Mouse (Mus musculus) fibroblast of lung, adult 2 months (primary cell): ENCODE data around the gene Faf2.

Source experiments
- DNase-seq: peaks from one replicate; pipeline ENCODE4 v3.0.0-alpha.2; 2011; ENCODE audit warnings: low read depth

The Faf2 gene

DNA sequence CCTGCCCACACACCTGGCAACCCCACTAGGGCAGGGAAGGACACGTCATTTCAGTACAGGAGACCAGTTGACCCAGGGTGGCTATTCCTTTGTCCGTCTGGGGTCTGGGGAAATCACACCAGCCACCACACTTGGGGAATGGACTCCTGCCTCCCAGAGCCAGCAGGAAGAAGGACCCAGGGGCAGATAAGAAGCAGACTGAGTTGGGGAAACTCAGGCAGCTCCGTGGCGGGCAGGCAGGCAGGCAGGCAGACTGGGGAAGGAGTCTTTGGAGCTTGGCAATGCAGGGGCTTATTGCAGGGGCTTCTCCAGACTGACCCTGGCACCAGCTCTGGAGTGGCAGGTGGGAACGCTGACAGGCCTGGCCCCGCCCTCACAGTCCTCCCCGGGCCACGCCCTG, 59.7 kb downstream of the Faf2 start:
- no peak for DNase-seq

DNA sequence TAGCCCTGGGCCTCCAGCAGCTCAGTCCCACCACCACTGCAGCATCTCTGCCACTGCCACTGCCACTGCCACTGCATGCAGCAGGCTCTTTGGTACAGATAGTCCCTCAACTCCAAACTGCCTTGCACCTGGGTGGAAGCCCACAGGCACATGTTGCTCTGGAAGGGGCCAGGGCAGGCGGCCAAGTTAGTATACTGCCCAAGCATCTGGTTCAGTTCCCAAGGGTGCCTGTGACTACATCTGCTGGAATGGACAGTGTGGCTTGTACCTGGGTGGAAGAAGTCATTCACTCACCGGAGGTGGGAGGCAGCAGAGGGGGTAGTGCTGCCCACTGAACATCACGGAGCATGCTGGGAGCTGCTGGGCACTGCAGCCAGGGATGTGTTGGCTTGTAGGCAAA, 61.7 kb downstream of the Faf2 start:
- DNase-seq: no peak

DNA sequence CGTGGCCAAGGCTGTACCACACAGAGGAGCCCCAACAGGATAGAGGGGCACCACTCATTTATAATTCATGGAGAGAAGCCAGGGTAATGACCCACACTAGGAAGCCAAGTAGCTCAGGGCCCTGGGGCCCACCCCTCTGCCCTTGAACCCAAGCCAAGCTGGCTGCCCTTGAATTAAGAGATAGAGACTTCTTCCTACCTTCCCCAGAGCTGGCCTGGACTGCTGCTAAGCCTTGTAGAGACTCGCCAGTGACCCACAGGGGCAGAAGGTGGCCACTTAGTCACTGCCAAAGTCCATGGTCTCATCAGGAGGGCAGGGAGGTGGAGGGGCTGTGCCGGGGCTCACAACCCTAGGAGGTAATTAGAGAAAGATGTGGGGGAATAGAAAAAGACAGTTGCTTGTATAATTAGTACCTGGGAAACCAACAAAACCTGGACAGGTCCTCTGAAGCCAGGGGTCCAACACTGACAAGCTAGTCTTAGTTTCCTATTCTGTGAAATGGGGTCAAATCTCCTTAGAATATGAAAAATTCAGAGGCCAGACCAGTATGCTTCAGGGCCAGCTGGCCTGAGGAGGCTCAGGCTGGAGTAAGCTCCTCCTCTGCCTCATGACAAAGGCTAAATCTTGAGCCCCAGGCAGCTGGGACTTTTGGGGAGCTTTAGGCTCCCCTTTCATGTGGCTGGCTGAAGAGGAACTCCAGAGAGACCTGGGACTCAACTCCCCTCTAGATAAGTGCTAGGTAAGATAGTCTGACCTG, 62.7 kb downstream of the Faf2 start:
- no peak for DNase-seq

DNA sequence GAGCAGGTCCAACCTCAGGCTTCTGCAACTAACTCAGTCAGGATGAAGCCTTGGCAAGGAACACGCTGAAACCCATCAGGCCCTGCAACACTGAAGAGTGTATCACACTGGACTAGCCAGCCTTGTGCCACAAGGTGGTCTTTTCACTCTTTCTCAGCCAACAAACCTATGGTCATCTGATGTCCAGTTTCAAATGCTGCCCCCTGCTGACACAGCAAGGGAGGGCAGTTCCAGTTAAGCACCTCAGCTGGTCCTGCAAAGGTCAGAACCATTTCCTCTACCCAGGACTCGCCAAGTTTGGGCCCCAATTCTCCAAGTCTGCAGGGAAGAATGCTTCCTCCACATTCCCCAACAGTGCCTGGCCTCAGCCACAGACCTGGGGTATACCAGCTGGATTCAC, 63.6 kb downstream of the Faf2 start:
- no peak for DNase-seq

DNA sequence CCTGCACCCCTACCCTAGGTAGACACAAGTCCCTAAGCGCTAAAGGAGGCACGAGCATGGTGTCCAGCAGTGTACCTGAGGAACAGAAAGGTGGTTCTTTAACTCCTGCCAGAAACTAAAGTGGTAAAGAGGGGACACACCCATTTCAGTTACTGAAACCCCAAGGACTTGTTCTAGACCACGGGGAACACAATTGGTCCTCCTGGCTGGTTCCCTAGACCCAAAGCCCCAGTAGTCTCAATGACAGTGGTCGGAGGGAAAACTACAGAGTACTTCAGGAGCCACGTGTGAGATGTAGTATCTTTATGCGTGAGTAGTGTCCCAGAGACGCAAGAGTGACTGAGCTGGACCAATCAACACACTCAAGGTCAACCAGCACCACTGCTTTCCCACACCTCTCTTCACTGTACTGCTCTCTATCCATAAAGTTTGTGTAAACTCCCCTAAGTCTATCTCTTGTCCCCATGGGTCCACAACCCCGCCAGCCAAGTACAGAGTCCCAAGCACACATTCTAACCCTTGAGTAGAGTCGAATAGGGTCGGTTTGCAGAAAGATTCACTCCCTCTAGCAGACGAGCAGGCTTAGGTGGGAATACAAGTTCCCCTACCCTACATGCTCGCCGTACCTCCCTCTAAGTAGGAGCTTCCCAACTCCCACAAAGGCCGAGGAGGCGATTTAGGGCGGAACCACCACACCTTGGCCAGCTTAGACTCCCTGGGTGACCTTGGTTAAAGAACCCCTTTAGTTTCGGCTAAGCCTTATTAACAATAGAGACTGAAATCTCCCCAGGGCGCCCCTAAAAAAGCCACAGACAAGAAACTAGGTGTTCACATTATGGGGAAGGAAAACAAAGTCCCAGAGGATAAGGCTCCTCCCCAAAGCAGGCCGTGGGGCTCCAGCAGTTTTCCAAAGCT, 64.8 kb downstream of the Faf2 start:
- DNase-seq: no peak

DNA sequence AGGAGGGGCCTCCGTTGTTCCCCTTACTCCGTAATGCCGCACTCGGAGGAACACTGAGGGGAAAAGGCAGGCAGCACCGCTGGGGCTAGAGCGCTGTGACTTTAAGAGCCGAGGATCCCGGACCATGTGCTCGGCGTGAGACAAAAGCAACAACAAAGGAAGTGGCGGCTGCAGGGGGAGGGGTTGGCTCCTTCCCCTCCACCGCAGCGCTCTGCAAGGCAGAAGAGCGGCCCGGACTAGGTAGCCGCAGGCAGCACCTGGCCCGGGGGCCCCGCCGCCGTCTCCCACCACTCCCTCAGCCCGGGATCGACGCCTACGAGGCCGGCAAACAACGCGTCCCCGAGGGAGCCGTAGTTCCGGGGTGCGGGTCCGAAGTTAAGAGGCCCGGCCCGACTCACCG, 65.5 kb downstream of the Faf2 start:
- DNase-seq: no peak

DNA sequence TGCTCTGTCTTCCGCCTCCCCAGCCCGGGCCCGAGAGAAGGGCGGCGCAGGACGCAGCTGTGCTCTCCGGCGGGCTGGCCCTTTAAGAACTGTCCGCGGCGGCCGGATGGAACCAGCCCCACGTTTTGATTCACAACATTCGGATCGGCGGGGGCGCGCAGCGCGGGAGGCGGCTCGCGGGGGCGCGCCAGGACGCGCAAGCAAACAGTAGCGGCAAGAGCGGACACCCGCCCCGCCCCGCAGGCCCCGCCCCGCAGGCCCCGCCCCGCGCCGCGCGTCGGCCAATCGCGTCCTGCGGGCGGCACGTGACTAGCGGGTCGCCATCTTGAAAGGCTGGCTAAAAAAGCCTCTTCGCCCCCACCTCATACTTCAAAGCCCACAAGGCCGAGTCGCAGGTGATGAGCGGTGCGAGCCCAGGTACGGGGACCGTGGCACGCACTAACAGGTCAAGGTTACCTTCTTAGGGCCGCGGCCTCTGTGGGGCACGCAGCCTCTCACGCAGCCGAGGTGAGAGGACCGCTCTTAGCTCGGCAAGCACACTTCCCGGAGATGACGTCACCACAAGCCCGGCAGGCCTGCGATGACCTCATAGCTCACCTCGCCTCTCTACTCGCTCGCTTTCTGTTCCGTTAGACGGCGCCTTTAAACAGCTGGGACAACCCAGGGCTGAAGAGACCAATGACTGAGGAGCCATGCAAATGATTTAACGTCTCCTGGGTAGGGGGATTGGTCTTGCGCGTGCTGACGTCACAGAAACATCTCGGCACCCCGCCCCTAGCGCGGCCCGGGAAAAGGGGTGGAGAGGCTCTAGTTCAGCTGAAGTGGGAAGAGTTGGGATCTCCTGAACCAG, 66.2 kb downstream of the Faf2 start:
- DNase-seq: peak; percentile 93

DNA sequence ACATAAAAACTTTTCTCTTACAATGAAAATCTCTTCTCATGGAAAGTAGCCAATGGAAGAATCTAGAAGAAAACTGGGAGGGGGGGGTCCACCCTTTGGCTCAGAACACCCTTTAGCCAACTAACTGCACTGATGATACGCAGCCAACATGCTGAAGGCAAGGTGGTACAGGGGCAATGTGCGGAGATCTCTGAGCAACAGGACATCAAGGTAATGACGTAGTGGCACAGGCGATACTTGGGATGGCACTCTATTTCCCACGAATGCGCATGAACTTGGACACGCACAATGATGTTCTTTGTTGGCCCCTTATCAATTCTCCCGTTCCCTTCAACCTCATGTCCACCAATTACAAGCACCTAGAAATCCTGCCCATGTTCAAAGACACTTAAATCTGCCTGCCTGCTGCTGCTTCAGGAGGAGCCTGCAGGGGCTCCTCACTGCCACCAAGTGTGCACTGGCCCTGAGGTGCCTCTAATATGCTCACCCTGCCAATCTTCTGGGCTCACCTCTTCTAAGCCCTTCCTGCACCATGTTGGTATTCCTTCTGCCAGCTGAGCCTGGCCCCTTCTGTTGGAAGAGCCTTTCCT, 68.7 kb downstream of the Faf2 start:
- no peak for DNase-seq

DNA sequence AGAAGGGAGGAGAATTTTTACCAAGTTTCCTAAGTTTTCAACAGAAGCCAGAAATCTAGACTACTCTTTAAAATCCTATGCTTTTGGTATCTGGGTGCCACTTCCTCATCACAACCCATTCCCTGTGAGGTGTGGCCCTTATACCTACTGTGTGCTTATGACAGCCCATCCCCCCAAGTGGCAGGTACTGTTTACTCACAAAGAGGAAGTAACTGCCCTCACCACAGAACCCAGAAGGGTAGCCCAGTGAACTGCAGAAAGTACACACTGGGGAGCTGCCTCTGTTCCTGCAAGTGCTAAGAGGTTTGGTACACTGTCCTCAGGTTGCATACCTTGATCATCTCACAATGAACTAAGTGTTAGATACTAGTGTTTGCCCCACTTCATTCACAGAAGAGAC, 70.2 kb downstream of the Faf2 start:
- DNase-seq: no peak

DNA sequence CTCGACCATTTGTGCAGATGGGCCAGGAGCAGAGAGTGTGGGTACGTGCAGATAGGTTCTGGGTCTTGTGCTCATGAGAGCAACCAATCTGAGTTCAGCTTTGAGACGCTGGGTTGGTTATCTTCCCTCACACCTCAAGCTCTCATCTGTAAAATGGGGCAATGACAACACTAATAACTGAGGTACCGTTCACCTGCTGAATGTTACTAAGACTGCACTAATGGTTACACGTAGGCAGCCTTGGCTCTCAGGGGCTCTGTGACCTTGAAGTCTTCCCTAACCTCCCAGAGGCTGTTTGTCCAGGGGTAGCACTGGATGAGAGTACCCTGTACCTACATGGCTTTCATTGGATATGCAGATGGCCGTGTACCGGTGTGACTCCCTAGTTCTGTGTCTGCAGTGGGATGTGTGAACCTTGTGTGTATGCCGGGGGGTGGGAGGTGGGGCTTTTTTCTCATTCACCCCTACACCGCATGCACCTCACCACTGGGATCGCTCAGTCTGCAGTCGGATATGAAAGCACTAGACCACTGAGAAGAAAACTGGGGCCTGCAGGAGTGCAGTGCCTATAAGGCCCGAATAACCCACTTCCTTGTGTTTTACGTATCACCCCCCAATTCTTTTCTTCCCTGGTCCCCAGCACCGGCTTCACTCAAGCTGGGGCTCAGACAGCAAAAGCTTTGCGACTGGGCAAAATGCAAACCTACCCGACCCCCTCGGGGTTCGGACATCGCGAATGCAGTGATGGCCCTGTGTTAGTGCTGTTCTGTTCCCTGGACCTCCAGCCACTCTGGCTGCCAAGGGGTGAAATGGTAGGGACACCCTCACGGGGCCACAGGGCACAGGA, 71.3 kb downstream of the Faf2 start:
- no peak for DNase-seq

DNA sequence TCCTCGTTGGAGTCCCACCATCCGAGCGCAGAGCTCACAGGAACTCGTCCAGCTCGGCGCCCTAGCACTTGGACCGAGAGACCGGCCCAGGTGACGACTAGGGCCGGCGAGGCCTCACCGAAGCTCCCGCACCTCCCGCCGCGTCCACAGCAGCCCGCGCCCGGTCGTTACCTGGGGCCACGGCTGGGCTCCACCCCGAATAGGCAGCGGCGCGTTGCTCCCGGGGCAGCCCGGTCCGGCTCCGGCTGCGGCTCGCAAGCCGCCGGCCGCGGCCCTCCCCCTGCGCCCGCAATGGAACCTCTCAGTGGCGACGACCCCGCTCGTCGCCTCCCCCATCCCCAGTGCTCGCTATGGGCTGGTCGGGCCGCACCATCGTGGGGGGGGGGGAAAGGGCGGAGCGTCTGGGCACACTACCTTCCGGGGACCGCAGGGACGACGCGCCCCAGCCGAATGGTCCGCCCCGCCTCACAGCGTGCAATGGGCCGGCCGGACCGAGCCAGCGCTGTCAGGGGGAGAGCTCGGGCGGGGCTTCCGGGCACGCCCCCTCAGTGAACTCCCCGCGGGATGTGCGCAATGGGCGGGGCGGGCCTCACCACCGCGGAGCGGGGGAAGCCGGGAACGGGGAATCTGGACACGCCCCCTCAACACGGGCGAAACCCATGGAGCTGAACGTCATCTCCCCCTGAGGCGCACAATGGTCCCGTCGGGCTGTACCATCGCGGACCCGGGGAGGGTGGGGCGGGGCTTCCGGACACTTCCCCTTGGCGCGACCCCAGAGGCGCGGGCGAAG, 72.2 kb downstream of the Faf2 start, which contains the start of gene Rnf44:
TSS of gene Rnf44 (minus strand) at position 350 of the 790 bp plus-strand sequence.
- peak; percentile 95 for DNase-seq

DNA sequence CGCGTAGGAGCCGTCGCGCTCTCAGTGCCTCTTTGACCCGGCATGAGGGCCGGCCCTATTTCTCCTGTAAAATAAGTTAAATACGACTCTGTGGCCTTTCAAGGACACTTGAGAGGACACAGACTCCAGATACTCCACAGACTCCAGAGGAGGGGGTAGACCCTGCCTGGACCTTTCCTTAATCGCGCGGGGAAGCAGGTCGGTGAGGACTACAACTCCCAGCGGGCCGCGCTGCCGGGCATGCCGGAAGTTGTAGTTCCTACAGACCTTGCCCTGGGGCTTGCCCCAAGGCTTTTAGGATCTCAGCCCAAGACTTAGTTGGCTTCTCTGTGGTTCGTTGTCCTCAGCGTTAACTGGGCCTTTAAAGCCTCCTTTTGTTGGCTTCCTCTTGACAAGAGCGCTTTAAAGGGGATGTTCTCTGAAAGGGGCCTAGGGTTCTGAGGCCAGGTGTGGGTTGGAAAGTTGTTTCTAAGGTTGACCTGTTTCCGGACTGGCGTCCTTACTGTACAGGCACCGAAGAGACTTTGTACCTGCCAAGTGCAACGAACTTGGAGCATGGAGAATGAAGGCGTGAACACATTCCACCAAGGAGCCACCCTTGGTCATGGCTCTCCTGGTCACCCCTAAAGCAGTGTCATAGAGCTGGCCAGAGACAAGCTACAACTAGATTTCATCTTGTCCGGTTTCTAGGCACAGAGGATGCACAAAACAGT, 72.9 kb downstream of the Faf2 start:
- no peak for DNase-seq

DNA sequence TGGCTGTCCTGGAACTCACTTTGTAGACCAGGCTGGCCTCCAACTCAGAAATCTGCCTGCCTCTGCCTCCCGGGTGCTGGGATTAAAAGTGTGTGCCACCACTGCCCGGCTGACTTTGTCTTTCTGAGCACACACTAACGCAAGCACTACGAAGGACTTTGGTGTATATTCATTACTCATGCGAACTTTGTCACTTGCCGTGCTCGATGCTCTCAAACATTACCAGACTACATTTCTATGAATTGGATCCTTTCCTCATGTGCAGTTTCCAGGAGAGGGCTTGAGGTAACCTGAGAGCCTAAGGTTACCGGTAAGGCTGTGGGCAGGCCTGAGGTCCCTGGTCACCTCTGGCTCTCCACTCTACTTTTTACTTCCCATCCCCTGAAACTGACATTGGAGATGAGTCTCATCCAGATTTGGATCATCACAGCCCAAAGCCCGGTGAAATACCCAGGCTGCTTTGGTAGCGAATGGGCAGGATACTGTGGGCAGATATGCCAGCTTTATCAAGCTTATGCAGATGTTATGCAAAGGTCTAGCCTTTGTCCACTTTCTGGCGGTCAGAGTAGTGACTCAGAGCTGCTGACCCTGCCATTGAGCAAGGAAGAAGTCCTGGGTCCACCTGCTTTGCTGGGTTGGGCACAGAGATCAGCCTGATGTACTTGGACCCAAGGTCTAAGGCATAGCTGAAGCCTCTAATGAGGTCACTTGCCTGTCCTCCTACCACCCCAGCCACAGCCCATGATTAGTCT, 74.1 kb downstream of the Faf2 start:
- DNase-seq: no peak

DNA sequence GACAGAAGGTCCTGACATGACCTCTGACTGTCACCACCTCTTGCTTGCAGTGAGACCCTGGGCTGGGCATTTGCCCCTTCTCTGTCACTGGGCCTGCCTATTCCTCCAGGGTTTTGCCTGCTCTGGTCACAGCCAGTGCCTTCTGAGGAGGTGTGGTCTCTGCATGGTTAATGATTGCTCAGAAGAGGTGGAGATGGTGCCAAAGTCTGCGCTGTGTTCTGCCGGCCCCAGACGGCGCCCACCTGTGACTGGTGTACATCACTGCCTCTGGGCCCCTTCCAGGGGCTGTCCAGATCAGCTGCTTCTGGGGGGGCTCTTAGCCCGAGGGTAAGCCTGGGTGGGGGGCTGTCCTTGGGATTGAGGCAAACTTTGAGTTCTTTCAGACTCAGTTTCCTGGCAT, 79.7 kb downstream of the Faf2 start, which contains the start of gene Cdhr2:
TSS of gene Cdhr2 (plus strand) at position 219 of the 400 bp plus-strand sequence.
- DNase-seq: no peak

DNA sequence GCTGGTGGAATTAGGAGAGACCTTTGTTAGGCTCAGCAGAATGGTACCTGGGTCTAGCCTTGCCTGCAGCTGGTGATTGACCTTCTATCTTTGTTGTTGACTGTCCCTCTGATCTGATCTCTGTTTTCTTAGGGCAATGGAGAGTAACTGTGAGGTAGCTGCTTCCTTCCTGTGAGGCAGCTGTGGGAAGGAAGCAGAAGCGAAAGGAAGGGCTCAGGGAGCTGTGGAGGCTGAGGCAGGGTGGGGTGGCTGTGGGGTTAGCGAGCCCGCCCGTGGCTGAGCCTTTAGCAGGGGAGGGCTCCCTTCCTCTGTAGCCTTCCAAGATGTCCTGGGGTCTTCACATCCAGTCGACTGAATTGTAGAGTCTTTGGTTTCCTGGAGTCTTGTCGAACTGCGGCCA, 80.9 kb downstream of the Faf2 start:
- DNase-seq: no peak

DNA sequence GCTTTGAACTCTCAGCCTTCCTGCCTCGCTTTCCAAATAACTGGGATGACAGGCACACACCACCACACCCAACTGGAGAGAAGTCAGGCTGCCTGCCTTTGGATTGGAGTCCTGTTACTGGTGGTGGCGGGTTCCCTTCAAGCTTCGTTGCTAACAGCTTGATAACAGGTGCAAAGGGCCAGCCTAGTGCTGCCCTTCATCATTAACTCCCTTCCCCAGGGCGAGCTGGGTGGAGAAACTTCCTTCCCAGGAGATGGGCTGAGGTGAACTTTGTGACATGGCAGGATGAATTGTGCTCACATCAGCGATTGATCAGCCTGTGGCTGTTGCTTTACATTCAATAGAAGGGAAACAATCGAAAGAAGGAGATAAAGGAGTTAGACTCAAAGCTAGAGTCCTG, 83.3 kb downstream of the Faf2 start:
- no peak for DNase-seq

DNA sequence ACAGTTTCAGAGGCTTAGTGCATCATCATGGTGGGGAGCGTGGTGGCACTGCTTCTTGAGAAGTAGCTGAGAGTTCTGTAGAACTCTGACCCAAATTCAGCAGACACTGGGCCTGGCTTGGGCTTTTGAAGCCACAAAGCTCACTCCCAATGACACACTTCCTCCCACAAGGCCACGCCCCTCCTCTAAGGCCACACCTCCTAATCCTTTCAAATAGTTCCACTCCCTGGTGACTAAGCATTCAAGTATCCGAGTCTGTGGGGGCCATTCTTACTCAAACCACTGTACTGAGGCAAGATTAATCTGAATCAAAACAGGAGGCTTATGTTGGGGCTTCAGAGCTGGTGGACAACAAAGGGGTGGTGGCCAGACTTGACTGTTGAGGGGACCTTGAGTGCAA, 89.3 kb downstream of the Faf2 start:
- DNase-seq: no peak
